Mouse (Mus musculus): ENCODE results near the gene Aifm3. TPM values are rescaled to one million over a fixed set of nuclear protein-coding genes. Genes with fewer than 3 reads are reported as not detected.
"Not testable (repeated sequence)": the region's sequence is repeated elsewhere in the genome, so short reads cannot be mapped to it uniquely, and the experiment has no call there.

Aifm3 gene
- total RNA-seq, 1 experiment from 2014 or later, result not detected

DNA sequence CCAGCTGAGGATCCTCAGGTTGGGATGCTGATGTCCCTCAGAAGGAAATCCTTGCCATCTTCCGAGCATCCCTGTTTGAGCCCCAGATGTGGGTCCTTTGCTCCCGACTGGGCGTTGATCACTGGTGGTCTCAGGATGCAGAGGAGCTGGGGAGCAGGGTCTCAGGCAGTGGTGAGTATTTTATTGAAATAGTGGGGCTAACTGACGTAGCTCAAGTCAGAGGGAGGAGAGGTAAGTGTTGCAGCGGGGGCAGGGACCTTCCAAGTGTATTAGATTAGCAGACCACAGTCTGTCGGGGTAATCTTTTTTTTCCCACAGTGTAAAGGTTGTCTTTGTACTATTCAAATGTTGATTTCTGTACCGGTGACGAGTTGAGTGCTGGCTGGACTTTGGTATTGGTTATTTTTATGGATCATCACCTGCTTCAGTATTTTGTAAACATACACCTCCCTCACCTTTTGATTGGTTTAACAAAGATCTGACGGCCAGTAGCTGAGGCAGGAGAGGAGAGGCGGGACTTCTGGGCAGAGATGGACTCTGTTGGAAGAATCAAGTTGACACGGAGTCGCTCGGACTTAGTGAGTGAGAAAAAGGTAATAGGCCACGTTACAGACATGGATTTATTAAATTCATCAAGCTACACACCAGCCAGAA lies 43.4 kb downstream of the Aifm3 start:
- no peak for ATAC-seq (replicated peaks; ENCODE audit: low read depth, poor library complexity, severe bottlenecking)

DNA sequence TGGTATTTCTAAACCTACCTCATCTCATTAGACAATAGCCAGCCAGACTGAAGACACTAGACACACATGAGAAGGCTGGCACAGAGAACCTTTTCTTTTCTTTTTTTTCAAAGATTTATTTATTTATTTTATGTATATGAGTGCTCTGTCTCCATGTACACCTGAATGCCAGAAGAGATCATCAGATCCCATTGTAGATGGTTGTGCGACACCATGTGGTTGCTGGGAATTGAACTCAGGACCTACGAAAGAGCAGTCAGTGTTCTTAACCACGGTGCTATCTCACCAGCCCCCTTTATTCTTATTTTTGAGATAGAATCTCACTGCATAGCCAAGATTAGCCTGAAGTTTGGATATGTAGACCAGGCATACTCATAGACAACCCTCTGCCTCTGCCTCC lies 47.2 kb downstream of the Aifm3 start:
- ATAC-seq (replicated peaks; ENCODE audit: low read depth, poor library complexity, severe bottlenecking), result no peak

DNA sequence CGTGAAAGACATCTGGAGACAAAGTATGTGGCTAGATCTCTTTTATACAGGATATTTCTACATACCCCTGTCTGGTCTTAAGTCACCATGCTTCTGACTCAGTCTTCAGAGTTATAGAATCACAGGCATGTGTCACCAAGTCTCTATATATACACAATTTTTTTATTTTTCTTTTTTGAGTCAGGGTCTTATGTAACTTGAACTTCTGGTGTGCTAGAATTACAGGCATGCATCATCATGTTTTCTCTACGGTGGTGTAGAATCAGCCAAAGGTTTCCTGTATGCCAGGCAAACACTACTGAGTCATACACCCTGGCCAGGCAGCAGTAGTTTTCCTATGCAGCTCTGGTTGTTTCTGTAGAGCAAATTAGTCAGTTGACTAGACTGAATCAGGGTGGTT lies 53.2 kb downstream of the Aifm3 start:
- no peak for ATAC-seq (replicated peaks; ENCODE audit: low read depth, poor library complexity, severe bottlenecking)

DNA sequence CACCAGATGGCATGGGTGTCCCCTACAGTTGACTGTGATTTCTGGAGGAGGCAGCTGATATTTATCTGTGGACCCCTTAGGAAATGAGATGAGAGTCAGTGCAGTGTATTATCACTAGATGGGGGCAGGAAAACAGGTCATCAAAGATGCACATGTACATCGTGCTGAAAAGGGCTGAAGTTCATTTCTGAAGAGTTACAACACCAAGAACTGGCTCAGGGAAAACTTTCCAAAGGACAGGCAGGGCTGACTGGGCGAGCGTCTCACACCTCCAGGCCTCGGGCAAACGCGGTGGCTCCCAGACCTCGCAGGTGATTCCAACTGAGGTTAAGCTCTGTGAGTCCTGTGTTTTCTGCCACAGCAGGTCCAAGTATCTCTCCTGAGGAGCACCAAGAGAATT lies 63.4 kb downstream of the Aifm3 start:
- no peak for ATAC-seq (replicated peaks; ENCODE audit: low read depth, poor library complexity, severe bottlenecking)

GRCm38 (mm10) chr16:17553910-17554685 lies 64.7 kb downstream of the Aifm3 start:
- peak; percentile 94 for ATAC-seq (replicated peaks; ENCODE audit: low read depth, poor library complexity, severe bottlenecking)

DNA sequence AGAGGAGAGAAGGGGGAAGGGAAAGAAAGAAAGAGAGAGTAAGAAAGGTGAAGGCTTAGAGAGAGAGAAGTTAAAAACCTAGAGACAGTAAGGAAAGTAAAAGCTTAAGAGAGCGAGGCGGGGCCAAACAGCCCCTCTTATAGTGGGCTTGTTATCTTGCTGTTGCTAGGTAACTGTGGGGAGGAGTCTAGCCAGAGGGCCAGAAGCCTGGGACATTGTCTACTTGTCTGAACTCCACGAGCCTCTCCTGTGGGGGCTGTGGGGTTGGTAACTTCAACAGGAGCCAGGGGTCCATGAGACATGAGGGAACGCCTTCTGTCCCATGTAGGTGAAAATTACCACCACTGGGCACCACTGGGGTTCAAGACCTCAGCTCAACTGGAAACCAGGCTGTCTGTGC lies 65.3 kb downstream of the Aifm3 start:
- not testable (repeated sequence) for ATAC-seq (replicated peaks; ENCODE audit: low read depth, poor library complexity, severe bottlenecking)

- ATAC-seq (replicated peaks; ENCODE audit: low read depth, poor library complexity, severe bottlenecking), result no peak
Observed at GRCm38 (mm10) chr16:17556180-17556579, 66.8 kb downstream of the Aifm3 start.

- ATAC-seq (replicated peaks; ENCODE audit: low read depth, poor library complexity, severe bottlenecking), result no peak
Observed at GRCm38 (mm10) chr16:17556907-17557306, 67.5 kb downstream of the Aifm3 start.

Other genes starting within 250 kb of the Aifm3 start
- gene Tmem191c, start 213.5 kb upstream of the Aifm3 start, total RNA-seq (2017), result 4.1 and 10.6 TPM in 2 replicates
- 0.09 TPM in 1 of 2 replicates, not detected in the other for gene Serpind1, start 158.2 kb upstream of the Aifm3 start, total RNA-seq (2017)
- gene Snap29, start 83.6 kb upstream of the Aifm3 start, total RNA-seq (2017), result 14.9 and 19.2 TPM in 2 replicates
- gene Pi4ka, start 83.3 kb upstream of the Aifm3 start, total RNA-seq (2017), result 36.2 and 58.9 TPM in 2 replicates
- 29.0 and 29.2 TPM in 2 replicates for gene Crkl, start 37.6 kb upstream of the Aifm3 start, total RNA-seq (2017)
- 30.8 and 40.3 TPM in 2 replicates for gene Lztr1, start 19.1 kb downstream of the Aifm3 start, total RNA-seq (2017)
- gene Thap7, start 41.5 kb downstream of the Aifm3 start, total RNA-seq (2017), result 38.5 and 46.1 TPM in 2 replicates
- 0.05 TPM in 1 of 2 replicates, not detected in the other for gene Lrrc74b, start 71.6 kb downstream of the Aifm3 start, total RNA-seq (2017)
- gene P2rx6, start 72.3 kb downstream of the Aifm3 start, total RNA-seq (2017), result 0.05 TPM in 1 of 2 replicates, not detected in the other
- 7.1 and 10.2 TPM in 2 replicates for gene Slc7a4, start 93.6 kb downstream of the Aifm3 start, total RNA-seq (2017)
- 31.2 and 34.8 TPM in 2 replicates for gene Smpd4, start 129.7 kb downstream of the Aifm3 start, total RNA-seq (2017)
- 2.2 and 4.4 TPM in 2 replicates for gene Ccdc74a, start 156.9 kb downstream of the Aifm3 start, total RNA-seq (2017)
- gene Med15, start 243.3 kb downstream of the Aifm3 start, total RNA-seq (2017), result 21.4 and 30.8 TPM in 2 replicates